Mouse (Mus musculus) induced T-regulatory cell, adult 2 months (primary cell): ENCODE measurements at regions not wholly inside any gene's neighbourhood (a gene's known extent, or its start where the extent isn't known, plus 50 kb on each side); places are given as distances from the start of the nearest gene placed in this dataset.
A peak's percentile ranks its signal among the peaks of the same experiment; 100 is the strongest.

Experiments used
- DNase-seq: peaks from one replicate; pipeline ENCODE4 v3.0.0-alpha.2; 2012; ENCODE audit warnings: low read depth

DNA sequence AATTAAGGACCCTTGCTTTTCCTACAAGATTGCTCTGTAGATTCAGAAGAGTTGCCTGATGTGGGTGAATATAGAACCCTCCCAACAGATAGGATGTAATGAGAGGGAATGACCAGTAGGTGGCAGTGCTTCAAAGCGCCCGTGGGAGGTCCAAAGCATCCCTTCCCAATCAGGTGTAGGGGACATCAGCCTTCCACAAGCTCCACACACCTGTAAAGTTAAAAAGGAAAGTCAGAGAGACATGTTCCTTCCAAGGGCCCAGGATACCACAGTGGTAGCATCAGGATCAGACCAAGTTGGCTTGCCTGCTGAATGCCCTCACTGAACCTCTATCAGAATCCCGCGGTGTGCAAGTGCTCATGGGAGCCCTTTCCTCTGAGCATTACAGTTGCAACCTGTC is 75.7 kb upstream of the Zfp618 start:
- peak; percentile 57 for DNase-seq

DNA sequence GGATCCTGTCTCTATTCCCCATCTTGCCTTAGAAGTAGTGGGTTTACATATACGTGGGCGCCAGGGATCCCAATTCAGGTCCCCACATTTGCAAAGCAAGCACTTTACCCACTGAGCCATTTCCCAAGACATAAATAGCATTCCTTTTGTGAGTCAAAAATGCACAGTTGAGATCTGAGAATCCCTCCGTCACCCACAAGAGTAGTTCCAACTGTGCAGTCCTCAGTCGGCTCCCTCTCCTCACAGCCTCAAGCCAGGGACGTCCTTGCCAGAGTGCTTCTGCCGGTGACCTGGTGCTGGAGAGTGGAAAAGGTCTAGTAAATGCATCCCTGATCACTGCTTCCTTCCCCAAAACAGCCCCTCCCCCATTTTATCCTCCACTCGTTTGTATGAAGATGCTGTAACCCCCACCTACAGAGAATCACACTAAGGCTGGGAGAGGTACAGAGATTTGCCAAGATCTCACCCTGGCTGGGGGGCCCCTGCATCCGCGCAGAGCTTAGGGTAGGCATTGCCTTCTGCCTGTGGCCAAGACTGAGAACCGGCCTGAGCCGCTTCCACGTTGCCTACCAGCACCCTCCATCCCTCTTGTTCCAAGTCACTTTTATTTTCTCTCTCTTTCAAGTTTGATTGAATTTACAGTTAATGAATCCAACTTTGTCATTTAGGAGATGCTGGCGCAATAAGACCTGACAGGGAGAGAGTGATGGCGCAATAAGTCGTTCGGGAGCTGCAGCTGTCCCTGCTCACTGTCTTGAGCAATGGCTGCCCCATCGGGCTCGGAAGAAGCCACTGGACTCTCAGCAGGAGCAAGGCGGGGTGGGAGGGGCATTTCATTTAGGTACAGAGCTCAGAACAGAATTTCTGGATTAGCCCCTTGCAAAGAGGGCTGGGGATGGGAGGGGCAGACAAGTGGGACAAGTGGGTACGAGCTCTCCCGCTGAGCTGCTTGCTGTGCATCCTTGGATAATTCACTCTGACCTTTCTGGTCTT is 74.5 kb upstream of the Zfp618 start:
- DNase-seq, result no peak

DNA sequence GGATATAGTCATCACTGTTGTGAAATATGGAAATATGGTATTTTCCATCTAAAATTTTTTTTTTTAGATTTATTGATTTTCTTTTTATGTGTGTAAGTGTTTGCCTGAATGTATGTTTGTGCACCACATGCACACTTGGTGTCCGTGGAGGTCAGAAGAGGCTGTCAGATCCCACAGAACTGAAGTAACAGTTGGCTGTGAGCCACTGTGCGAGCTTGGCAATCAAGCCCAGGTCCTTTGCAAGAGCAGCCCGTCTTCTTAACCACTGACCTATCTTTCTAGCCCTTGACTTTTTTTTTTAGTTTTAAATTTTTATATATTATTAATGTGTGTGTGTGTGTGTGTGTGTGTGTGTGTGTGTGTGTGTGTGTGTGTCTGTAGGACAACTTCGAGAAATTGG is 52.5 kb upstream of the Zfp618 start:
- DNase-seq, result no peak
